Mouse (Mus musculus) stomach, postnatal 0 days (tissue): ENCODE results near the gene Six5. TPM values are rescaled to one million over a fixed set of nuclear protein-coding genes. Genes with fewer than 3 reads are reported as not detected.

ENCODE experiments used
- ATAC-seq: fragments of 200-750 bp; cut with Nextera tagmentation; 2 replicates; pipeline ENCODE4 v1.8.0; 2017; ENCODE audit not compliant: low FRiP score, low TSS enrichment
- DNase-seq: peaks from one replicate; pipeline ENCODE4 v3.0.0-alpha.2; 2016; ENCODE audit warnings: low spot score
- H3K27ac ChIP-seq: fragments of 300-500 bp; sonication (generic); replicated peaks from 2 replicates; pipeline ENCODE4 v1.5.1; 2014; ENCODE audit warnings: mild to moderate bottlenecking, control low read depth
- H3K27me3 ChIP-seq: fragments of 300-500 bp; sonication (generic); 2 replicates; pipeline ENCODE4 v1.6.1; 2014; ENCODE audit warnings: low read length; ENCODE audit not compliant: control insufficient read depth, insufficient read depth
- H3K36me3 ChIP-seq: fragments of 300-500 bp; sonication (generic); 2 replicates; pipeline ENCODE4 v1.6.1; 2014; ENCODE audit warnings: low read length, mixed read lengths; ENCODE audit not compliant: control insufficient read depth, insufficient read depth
- H3K4me1 ChIP-seq: fragments of 300-500 bp; sonication (generic); replicated peaks from 2 replicates; pipeline ENCODE4 v1.6.1; 2014; ENCODE audit warnings: antibody characterized with exemption; ENCODE audit not compliant: control insufficient read depth, insufficient read depth
- H3K4me2 ChIP-seq: fragments of 300-500 bp; sonication (generic); replicated peaks from 2 replicates; pipeline ENCODE4 v1.6.1; 2014; ENCODE audit warnings: low read depth, mild to moderate bottlenecking, control low read depth, moderate library complexity
- H3K4me3 ChIP-seq: fragments of 300-500 bp; sonication (generic); 2 replicates; pipeline ENCODE4 v1.5.1; 2014; ENCODE audit warnings: low read depth, low read length, control low read depth
- H3K9ac ChIP-seq: fragments of 300-500 bp; sonication (generic); 2 replicates; pipeline ENCODE4 v1.6.1; 2014; ENCODE audit warnings: mild to moderate bottlenecking, low read length, control low read depth, mixed read lengths
- H3K9me3 ChIP-seq: fragments of 300-500 bp; sonication (generic); 2 replicates; pipeline ENCODE4 v1.6.1; 2016; ENCODE audit warnings: low read length; ENCODE audit not compliant: control insufficient read depth
- CTCF ChIP-seq: IDR thresholded peaks from 2 replicates; pipeline ENCODE4 v1.5.1; 2016; ENCODE audit warnings: antibody characterized with exemption, low read depth, mild to moderate bottlenecking, moderate library complexity
- EP300 ChIP-seq: optimal IDR thresholded peaks from 2 replicates; pipeline ENCODE3; 2016; ENCODE audit warnings: antibody characterized with exemption
- WGBS: fragments of 180-500 bp; shearing (Covaris S2); extraction: QIAGEN DNeasy Blood & Tissue Kit; methylation state at CpG from one replicate; pipeline ENCODE4 v1.1.7; 2014; 5-methylcytosine and 5-hydroxymethylcytosine counted together
- polyA plus RNA-seq: library from polyadenylated mRNA; unstranded; fragments of >200 nt; fragmentation: Nextera tagmentation; extraction: Ambion mirVana; gene quantifications from 2 replicates; pipeline ENCODE4 v1.2.1, GENCODE M21; 2015

Gene Six5
- polyA plus RNA-seq, 1 experiment from 2014 or later: 6.1 TPM

GRCm38 (mm10) chr7:19051161-19051560 is 43.2 kb upstream of the Six5 start:
- H3K9me3 ChIP-seq: no peaks in the 10 kb centered on the region
- no peak for TF ChIP-seq CTCF
- no peak for TF ChIP-seq EP300
- H3K27me3 ChIP-seq: no peaks in the 10 kb centered on the region
- no peak overlapping the region for H3K9ac ChIP-seq
- no peak overlapping the region for H3K27ac ChIP-seq
- ATAC-seq (no peak), DNase-seq (no peak)
- H3K4me1 ChIP-seq: no peaks in the 10 kb centered on the region
- no peak overlapping the region for H3K4me2 ChIP-seq
- H3K36me3 ChIP-seq: peaks cover 24% of the 10 kb centered on the region
- no peak overlapping the region for H3K4me3 ChIP-seq
- WGBS: 65% methylated on average over 4 of the region's 4 CpGs

GRCm38 (mm10) chr7:19052345-19053135 is 41.9 kb upstream of the Six5 start:
- DNase-seq (no peak), ATAC-seq (no peak)
- TF ChIP-seq EP300 (no peak), CTCF (no peak)
- no peaks in the 10 kb centered on the region for H3K9me3 ChIP-seq
- no peak overlapping the region for H3K4me3 ChIP-seq
- no peak overlapping the region for H3K4me2 ChIP-seq
- H3K27me3 ChIP-seq: no peaks in the 10 kb centered on the region
- no peak overlapping the region for H3K27ac ChIP-seq
- peaks cover 19% of the 10 kb centered on the region for H3K36me3 ChIP-seq
- no peak overlapping the region for H3K9ac ChIP-seq
- H3K4me1 ChIP-seq: no peaks in the 10 kb centered on the region
- 84% methylated on average over 15 of the region's 15 CpGs for WGBS

DNA sequence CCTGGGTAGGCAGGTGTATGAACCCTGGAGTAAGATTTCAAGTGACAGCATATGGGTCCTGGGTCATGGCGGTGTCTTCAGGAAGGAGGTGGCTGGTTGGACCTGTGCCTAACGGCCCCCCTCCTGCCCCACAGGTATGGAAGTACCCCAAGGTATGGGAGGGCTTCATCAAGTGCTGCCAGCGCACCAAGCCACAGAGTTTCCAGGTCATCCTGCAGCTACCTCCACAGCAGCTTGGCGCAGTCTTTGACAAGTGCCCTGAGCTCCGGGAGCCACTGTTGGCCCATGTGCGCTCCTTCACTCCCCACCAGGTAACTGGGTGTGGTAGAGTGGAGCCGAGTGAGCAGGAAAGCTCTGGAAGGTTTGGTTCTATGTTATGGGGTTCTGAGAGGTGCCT is 41.3 kb upstream of the Six5 start:
- WGBS: 85% methylated on average over 7 of the region's 7 CpGs
- Histone ChIP-seq H3K4me2 (no peak overlapping the region), H3K27ac (no peak overlapping the region), H3K27me3 (no peaks in the 10 kb centered on the region), H3K9ac (no peak overlapping the region), H3K4me3 (no peak overlapping the region), H3K9me3 (no peaks in the 10 kb centered on the region), H3K4me1 (no peaks in the 10 kb centered on the region), H3K36me3 (peaks cover 16% of the 10 kb centered on the region)
- no peak for ATAC-seq
- TF ChIP-seq CTCF (no peak), EP300 (no peak)
- no peak for DNase-seq

- Histone ChIP-seq H3K36me3 (peaks cover 11% of the 10 kb centered on the region), H3K4me1 (no peaks in the 10 kb centered on the region), H3K4me2 (no peak within 1 kb of the TSS), H3K9me3 (no peaks in the 10 kb centered on the region), H3K27ac (no peak within 1 kb of the TSS), H3K27me3 (no peaks in the 10 kb centered on the region), H3K9ac (no peak within 1 kb of the TSS), H3K4me3 (no peak within 1 kb of the TSS)
- peak; percentile 40 for ATAC-seq
- TF ChIP-seq EP300 (no peak), CTCF (peak; percentile 75)
- peak; percentile 67 for DNase-seq
- WGBS: 31% methylated on average over 33 of the region's 33 CpGs
Measured at GRCm38 (mm10) chr7:19054047-19054776, 40.2 kb upstream of the Six5 start, which contains the start of gene Rsph6a. Gene Rsph6a, plus strand, starts transcription at chr7:19054690.

- Histone ChIP-seq H3K4me2 (no peak overlapping the region), H3K27me3 (no peaks in the 10 kb centered on the region), H3K9me3 (no peaks in the 10 kb centered on the region), H3K4me3 (no peak overlapping the region), H3K36me3 (peaks cover 7% of the 10 kb centered on the region), H3K27ac (no peak overlapping the region), H3K4me1 (no peaks in the 10 kb centered on the region), H3K9ac (no peak overlapping the region)
- WGBS: 73% methylated on average over 9 of the region's 9 CpGs
- DNase-seq (no peak), ATAC-seq (peak; percentile 9; the same call in 1 of the 2 replicates)
- TF ChIP-seq CTCF (no peak), EP300 (no peak)
Measured at GRCm38 (mm10) chr7:19054777-19055076, 39.7 kb upstream of the Six5 start.

- Histone ChIP-seq H3K36me3 (peaks cover 5% of the 10 kb centered on the region), H3K27me3 (no peaks in the 10 kb centered on the region), H3K9ac (no peak overlapping the region), H3K4me1 (no peaks in the 10 kb centered on the region), H3K27ac (no peak overlapping the region), H3K4me3 (no peak overlapping the region), H3K9me3 (no peaks in the 10 kb centered on the region), H3K4me2 (no peak overlapping the region)
- ATAC-seq (no peak), DNase-seq (no peak)
- no peak for TF ChIP-seq EP300
- WGBS: 84% methylated on average over 8 of the region's 8 CpGs
Measured at GRCm38 (mm10) chr7:19055108-19055507, 39.3 kb upstream of the Six5 start.
